ENCODE assay signal across 8 mouse cellular contexts in the genomic region with DNA sequence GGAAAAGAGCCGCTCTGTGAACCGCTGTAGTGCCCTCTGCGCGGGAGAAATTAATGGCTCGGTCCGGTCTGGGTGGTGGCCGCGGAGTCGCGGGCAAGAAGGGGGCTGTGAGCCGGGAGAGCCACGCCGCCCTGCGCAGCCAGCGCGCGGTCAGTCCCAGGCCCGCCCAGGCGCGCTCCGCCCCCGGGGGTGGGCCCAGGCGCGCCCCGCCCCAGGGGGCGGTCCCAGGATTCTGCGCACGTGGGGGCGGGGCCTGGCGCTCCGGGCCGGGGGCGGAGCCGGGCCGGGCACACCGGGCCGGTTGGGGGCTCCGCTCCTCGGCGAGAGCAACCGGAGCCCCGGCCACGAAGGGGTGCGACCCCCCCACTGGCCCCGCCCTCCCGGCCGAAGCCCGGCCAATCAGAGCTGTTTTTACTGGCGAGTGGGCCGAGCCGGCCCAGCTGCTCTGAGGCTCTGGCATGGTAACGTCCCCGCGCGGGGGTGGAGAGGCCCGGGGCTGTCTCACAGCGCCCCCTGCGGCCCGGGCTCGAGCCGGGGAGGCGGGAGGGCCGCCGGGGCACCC. TPM values are rescaled to one million over a fixed set of nuclear protein-coding genes. Genes with fewer than 3 reads are reported as not detected.
DNase-seq lines count a peak whose midpoint lies in the region; ATAC-seq lines count a peak whose summit lies in the region.

Gene Prpf40b, plus strand, starts transcription at position 275 of the 562 bp plus-strand sequence.

- no peaks in the 10 kb centered on the region for H3K36me3 ChIP-seq in forebrain, embryonic 11.5 days (ENCODE audit: control insufficient read depth, insufficient read depth, low read length)
- no peaks in the 10 kb centered on the region for H3K36me3 ChIP-seq in heart, embryonic 16.5 days (ENCODE audit: control insufficient read depth, insufficient read depth)
- H3K36me3 ChIP-seq in liver, embryonic 15.5 days (replicated peaks), result no peaks in the 10 kb centered on the region
- no peaks in the 10 kb centered on the region for H3K36me3 ChIP-seq in neural tube, embryonic 12.5 days

- peaks cover 10% of the 10 kb centered on the region; the same call in 1 of the 2 replicates for H3K4me1 ChIP-seq in forebrain, embryonic 11.5 days (replicated peaks; ENCODE audit: control insufficient read depth, insufficient read depth, low read length)
- peaks cover 14% of the 10 kb centered on the region for H3K4me1 ChIP-seq in heart, embryonic 16.5 days (ENCODE audit: control insufficient read depth, insufficient read depth, low read length)
- H3K4me1 ChIP-seq in liver, embryonic 15.5 days (replicated peaks), result peaks cover 25% of the 10 kb centered on the region
- peaks cover 13% of the 10 kb centered on the region for H3K4me1 ChIP-seq in neural tube, embryonic 12.5 days

- H3K4me3 ChIP-seq in forebrain, embryonic 11.5 days (ENCODE audit: low read depth, low read length), result peak within 1 kb of the TSS; percentile 64
- H3K4me3 ChIP-seq in heart, embryonic 16.5 days (ENCODE audit: low read length), result peak within 1 kb of the TSS; percentile 78
- H3K4me3 ChIP-seq in liver, embryonic 15.5 days (replicated peaks), result peak within 1 kb of the TSS; percentile 68
- H3K4me3 ChIP-seq in neural tube, embryonic 12.5 days, result peak within 1 kb of the TSS; percentile 73

- H3K4me2 ChIP-seq in forebrain, embryonic 11.5 days (ENCODE audit: low read depth, low read length, severe bottlenecking), result peak within 1 kb of the TSS; percentile 62
- peak within 1 kb of the TSS; percentile 82 for H3K4me2 ChIP-seq in heart, embryonic 16.5 days (ENCODE audit: low read depth, low read length)
- H3K4me2 ChIP-seq in liver, embryonic 15.5 days, result peak within 1 kb of the TSS; percentile 81
- peak within 1 kb of the TSS; percentile 69 for H3K4me2 ChIP-seq in neural tube, embryonic 12.5 days (replicated peaks)

- H3K9ac ChIP-seq in forebrain, embryonic 11.5 days (ENCODE audit: low read length), result peak within 1 kb of the TSS; percentile 74
- peak within 1 kb of the TSS; percentile 85 for H3K9ac ChIP-seq in heart, embryonic 16.5 days (ENCODE audit: low read length)
- H3K9ac ChIP-seq in liver, embryonic 15.5 days, result peak within 1 kb of the TSS; percentile 51
- peak within 1 kb of the TSS; percentile 76 for H3K9ac ChIP-seq in neural tube, embryonic 12.5 days

- H3K27ac ChIP-seq in forebrain, embryonic 11.5 days (ENCODE audit: low read depth, low read length), result peak within 1 kb of the TSS; percentile 83
- peak within 1 kb of the TSS; percentile 84 for H3K27ac ChIP-seq in heart, embryonic 16.5 days (ENCODE audit: low read length)
- peak within 1 kb of the TSS; percentile 59 for H3K27ac ChIP-seq in liver, embryonic 15.5 days (replicated peaks)
- H3K27ac ChIP-seq in neural tube, embryonic 12.5 days, result peak within 1 kb of the TSS; percentile 77

- peak; percentile 96 for ATAC-seq in forebrain, embryonic 11.5 days (replicated peaks; ENCODE audit: low FRiP score)
- peak; percentile 95 for ATAC-seq in heart, embryonic 16.5 days (replicated peaks; ENCODE audit: extremely low read depth, insufficient read depth, low FRiP score)
- peak; percentile 92 for ATAC-seq in liver, embryonic 15.5 days (ENCODE audit: insufficient read depth)
- peak; percentile 96 for ATAC-seq in neural tube, embryonic 12.5 days (ENCODE audit: low FRiP score, low read depth)

- H3K9me3 ChIP-seq in forebrain, embryonic 11.5 days (ENCODE audit: control insufficient read depth, low read length), result no peaks in the 10 kb centered on the region
- H3K9me3 ChIP-seq in heart, embryonic 16.5 days (replicated peaks; ENCODE audit: control insufficient read depth, low read length), result no peaks in the 10 kb centered on the region
- no peaks in the 10 kb centered on the region for H3K9me3 ChIP-seq in liver, embryonic 15.5 days (replicated peaks)
- H3K9me3 ChIP-seq in neural tube, embryonic 12.5 days, result no peaks in the 10 kb centered on the region

- no peaks in the 10 kb centered on the region for H3K27me3 ChIP-seq in forebrain, embryonic 11.5 days (ENCODE audit: control insufficient read depth, insufficient read depth, low read length)
- no peaks in the 10 kb centered on the region for H3K27me3 ChIP-seq in heart, embryonic 16.5 days (ENCODE audit: control insufficient read depth, insufficient read depth, low read length)
- H3K27me3 ChIP-seq in liver, embryonic 15.5 days, result peaks cover 15% of the 10 kb centered on the region
- H3K27me3 ChIP-seq in neural tube, embryonic 12.5 days (replicated peaks), result no peaks in the 10 kb centered on the region

- WGBS in forebrain, embryonic 11.5 days, result under 1% methylated on average over 51 of the region's 64 CpGs
- under 1% methylated on average over 64 of the region's 64 CpGs for WGBS in heart, embryonic 16.5 days
- WGBS in liver, embryonic 15.5 days (ENCODE audit: insufficient replicate concordance), result under 1% methylated on average over 60 of the region's 64 CpGs
- WGBS in neural tube, embryonic 12.5 days, result under 1% methylated on average over 56 of the region's 64 CpGs

- peak; percentile 81 to 84 for DNase-seq in CD8-positive naive resting alpha-beta T cell, adult 2 months (ENCODE audit: low read depth in 2 of 2, low spot score in 2 of 2)
- DNase-seq in c-Kit-positive CD71-negative TER-119-negative erythroid progenitor cells, embryonic 14.5 days (ENCODE audit: low read depth), result peak; percentile 69
- peak; percentile 96 for DNase-seq in forebrain, embryonic 11.5 days (ENCODE audit: low spot score)
- DNase-seq in kidney, postnatal 36 days, result peak; percentile 95 to 96
- peak; percentile 77 for DNase-seq in telencephalon, adult 2 months (ENCODE audit: low read depth, low spot score)

RNA-seq across cellular contexts. Expression of gene Prpf40b, which starts in this region (rescaled TPM):
- 62.4 and 69.0 TPM in 2 replicates for polyA plus RNA-seq in forebrain, embryonic 11.5 days (2014; fragmentation: Nextera tagmentation; extraction: Ambion mirVana)
- polyA plus RNA-seq in heart, embryonic 16.5 days (2015; fragmentation: Nextera tagmentation; extraction: Ambion mirVana), result 36.0 and 46.6 TPM in 2 replicates
- polyA plus RNA-seq in liver, embryonic 15.5 days (2015; fragmentation: Nextera tagmentation; extraction: Ambion mirVana), result 6.6 and 8.8 TPM in 2 replicates
- 77.0 and 80.6 TPM in 2 replicates for polyA plus RNA-seq in neural tube, embryonic 12.5 days (2016; fragmentation: Nextera tagmentation; extraction: Ambion mirVana)

Comparison
In these comparisons a context has a peak if more than half of its experiments do, and no peak if none do; other contexts are left out.
1. Peak in every context shown above with its lines: DNase-seq, ATAC-seq, H3K4me3 ChIP-seq and H3K27ac ChIP-seq.